Mouse (Mus musculus) hindbrain, embryonic 16.5 days (tissue): ENCODE results near the gene Kxd1. TPM values are rescaled to one million over a fixed set of nuclear protein-coding genes. Genes with fewer than 3 reads are reported as not detected.

Experiments used
- ATAC-seq: fragments of 200-750 bp; cut with Nextera tagmentation; 2 replicates; pipeline ENCODE4 v1.8.0; 2017; ENCODE audit warnings: moderate TSS enrichment, moderate library complexity
- H3K27ac ChIP-seq: fragments of 300-500 bp; sonication (generic); 2 replicates; pipeline ENCODE4 v1.5.1; 2014; ENCODE audit warnings: low read depth, mild to moderate bottlenecking, control low read depth, low read length, moderate library complexity
- H3K27me3 ChIP-seq: fragments of 300-500 bp; sonication (generic); replicated peaks from 2 replicates; pipeline ENCODE4 v1.6.1; 2014; ENCODE audit warnings: low read length; ENCODE audit not compliant: control insufficient read depth, insufficient read depth
- H3K36me3 ChIP-seq: fragments of 300-500 bp; sonication (generic); 2 replicates; pipeline ENCODE4 v1.6.1; 2014; ENCODE audit warnings: mild to moderate bottlenecking, low read length, moderate library complexity, mixed read lengths; ENCODE audit not compliant: control insufficient read depth, insufficient read depth
- H3K4me1 ChIP-seq: fragments of 300-500 bp; sonication (generic); 2 replicates; pipeline ENCODE4 v1.6.1; 2014; ENCODE audit warnings: low read depth, low read length; ENCODE audit not compliant: control insufficient read depth, insufficient read depth
- H3K4me2 ChIP-seq: fragments of 300-500 bp; sonication (generic); 2 replicates; pipeline ENCODE4 v1.6.1; 2014; ENCODE audit warnings: mild to moderate bottlenecking, low read length, control low read depth, moderate library complexity
- H3K4me3 ChIP-seq: fragments of 300-500 bp; sonication (generic); 2 replicates; pipeline ENCODE4 v1.5.1; 2014; ENCODE audit warnings: mild to moderate bottlenecking, low read length, control low read depth, moderate library complexity
- H3K9ac ChIP-seq: fragments of 300-500 bp; sonication (generic); 2 replicates; pipeline ENCODE4 v1.6.1; 2014; ENCODE audit warnings: low read depth, mild to moderate bottlenecking, control low read depth, low read length, moderate library complexity
- H3K9me3 ChIP-seq: fragments of 300-500 bp; sonication (generic); 2 replicates; pipeline ENCODE4 v1.6.1; 2014; ENCODE audit warnings: mild to moderate bottlenecking, low read length, moderate library complexity; ENCODE audit not compliant: control insufficient read depth
- WGBS: fragments of 180-500 bp; shearing (Covaris S2); extraction: QIAGEN DNeasy Blood & Tissue Kit; methylation state at CpG from one replicate; pipeline ENCODE4 v1.1.7; 2014; 5-methylcytosine and 5-hydroxymethylcytosine counted together
- polyA plus RNA-seq: library from polyadenylated mRNA; unstranded; fragments of >200 nt; fragmentation: Nextera tagmentation; extraction: Ambion mirVana; gene quantifications from 2 replicates; pipeline ENCODE4 v1.2.1, GENCODE M21; 2015

Kxd1 gene
- polyA plus RNA-seq, 1 experiment from 2014 or later, result 45.2 TPM

DNA sequence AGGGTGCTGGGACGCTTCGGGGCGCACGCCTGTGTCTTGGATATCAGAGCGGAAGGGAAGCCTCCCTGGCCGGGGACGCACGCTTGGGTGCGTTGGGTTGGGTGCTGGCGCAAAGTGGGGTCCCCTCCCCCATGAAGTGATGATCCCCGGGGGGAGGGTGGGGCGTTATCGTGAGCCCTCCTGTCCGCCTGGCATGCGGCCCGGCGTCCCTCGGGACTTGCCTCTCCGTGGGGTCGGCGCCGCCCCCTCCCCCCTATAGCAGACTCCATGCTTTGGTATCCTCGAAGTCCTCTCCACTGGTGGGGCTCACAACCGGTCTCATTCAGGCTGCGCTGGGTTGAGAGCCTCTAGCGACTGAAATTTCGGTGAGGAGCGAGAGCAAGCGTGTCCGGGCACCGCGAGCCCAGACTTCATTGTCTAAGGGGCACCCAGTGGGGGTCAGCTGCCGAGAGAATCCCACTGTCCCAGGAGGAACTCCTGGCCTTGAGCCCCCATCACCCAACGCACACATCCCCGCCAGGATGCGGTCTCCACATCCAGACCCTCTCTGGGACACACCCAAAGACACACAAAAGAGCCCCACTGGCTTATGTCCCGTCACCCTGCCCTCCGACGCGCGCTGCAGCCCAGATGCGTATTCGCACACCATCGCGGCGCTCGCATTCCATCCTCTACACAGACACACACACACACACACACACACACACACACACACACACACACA is 33.9 kb downstream of the Kxd1 start:
- ATAC-seq, result no peak
- Histone ChIP-seq H3K9ac (peak overlapping the region; percentile 33), H3K27ac (no peak overlapping the region), H3K9me3 (no peaks in the 10 kb centered on the region), H3K4me2 (peak overlapping the region; percentile 55), H3K4me1 (peaks cover 33% of the 10 kb centered on the region), H3K27me3 (peaks cover 82% of the 10 kb centered on the region), H3K36me3 (no peaks in the 10 kb centered on the region), H3K4me3 (peak overlapping the region; percentile 31)
- 2% methylated on average over 42 of the region's 47 CpGs for WGBS

DNA sequence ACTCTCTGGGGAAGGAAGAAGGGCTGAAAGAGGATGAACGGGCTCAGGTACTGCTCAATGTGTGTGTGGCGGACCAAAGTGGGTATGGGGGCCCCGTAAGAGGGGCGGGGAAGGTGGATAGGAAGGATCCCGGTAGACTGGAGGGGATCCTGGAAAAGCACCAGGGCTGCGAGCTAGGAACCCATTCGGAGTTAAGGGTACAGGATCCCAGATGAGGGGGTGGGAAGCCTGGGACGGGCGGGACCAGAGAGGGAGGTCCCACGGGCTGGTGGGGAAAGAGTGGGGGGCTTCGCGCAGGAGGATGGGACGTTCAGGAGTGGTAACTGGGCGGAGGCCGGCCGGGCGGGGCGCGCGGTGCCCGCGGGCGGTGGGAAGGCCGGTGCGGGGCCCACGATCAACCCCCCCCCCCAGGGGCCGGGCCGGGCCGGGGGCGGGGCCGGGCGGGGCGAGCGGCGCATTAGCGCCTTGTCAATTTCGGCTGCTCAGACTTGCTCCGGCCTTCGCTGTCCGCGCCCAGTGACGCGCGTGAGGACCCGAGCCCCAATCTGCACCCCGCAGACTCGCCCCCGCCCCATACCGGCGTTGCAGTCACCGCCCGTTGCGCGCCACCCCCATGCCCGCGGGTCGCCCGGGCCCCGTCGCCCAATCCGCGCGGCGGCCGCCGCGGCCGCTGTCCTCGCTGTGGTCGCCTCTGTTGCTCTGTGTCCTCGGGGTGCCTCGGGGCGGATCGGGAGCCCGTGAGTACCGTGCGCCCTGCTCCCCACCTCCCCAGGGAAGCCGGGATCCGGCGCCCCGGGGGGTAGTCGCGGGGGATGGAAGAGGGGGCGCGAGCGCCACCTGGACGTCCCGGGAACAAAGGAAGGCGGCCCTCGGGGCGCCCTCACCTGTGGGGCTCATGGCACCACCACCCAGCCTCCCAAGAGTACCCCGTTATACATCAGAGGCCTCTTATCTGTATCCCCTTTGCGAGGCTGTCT is 34.8 kb downstream of the Kxd1 start, which contains the start of gene Crlf1:
TSS of gene Crlf1 (plus strand) at position 495 of the 977 bp plus-strand sequence.
- H3K36me3 ChIP-seq, result no peaks in the 10 kb centered on the region
- WGBS, result under 1% methylated on average over 55 of the region's 93 CpGs
- peak within 1 kb of the TSS; percentile 55 for H3K4me2 ChIP-seq
- H3K9me3 ChIP-seq, result no peaks in the 10 kb centered on the region
- H3K4me3 ChIP-seq, result peak within 1 kb of the TSS; percentile 31
- peaks cover 41% of the 10 kb centered on the region for H3K4me1 ChIP-seq
- ATAC-seq, result no peak
- H3K27ac ChIP-seq, result no peak within 1 kb of the TSS
- H3K27me3 ChIP-seq, result peaks cover 80% of the 10 kb centered on the region
- peak within 1 kb of the TSS; percentile 33 for H3K9ac ChIP-seq

DNA sequence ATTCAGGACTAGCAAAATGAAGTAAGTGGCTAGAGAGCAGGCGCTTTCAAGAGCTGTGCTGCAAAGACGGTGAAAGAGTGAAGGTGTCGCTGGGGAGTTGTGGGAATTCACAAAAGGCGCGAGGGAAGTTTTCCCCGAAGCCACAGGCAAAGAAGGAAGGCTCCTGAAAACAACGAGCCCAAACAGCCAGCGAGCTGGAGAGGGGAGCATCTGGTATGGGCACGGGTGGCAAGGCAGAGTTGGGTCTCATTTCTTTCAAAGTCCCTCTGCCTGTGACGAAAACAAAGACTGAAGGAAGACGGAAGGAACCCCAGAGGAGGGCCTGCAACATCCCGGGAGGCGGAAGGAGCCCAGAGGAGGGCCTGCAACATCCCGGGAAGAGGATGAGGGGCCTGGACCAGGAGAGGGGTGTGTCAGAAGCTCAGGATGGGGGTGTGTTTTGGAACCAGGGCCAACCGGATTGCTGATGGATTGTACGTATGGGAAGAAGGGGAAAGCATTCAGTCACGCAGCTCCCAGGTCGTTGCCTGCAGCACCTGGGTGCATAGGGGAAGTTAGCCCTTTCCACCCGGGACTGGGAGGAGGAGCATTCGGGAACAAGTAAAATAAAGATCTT is 36.8 kb downstream of the Kxd1 start:
- Histone ChIP-seq H3K9ac (no peak overlapping the region), H3K27ac (no peak overlapping the region), H3K4me1 (peaks cover 50% of the 10 kb centered on the region), H3K27me3 (peaks cover 67% of the 10 kb centered on the region), H3K4me2 (no peak overlapping the region), H3K9me3 (no peaks in the 10 kb centered on the region), H3K4me3 (no peak overlapping the region), H3K36me3 (no peaks in the 10 kb centered on the region)
- WGBS, result 2% methylated on average over 20 of the region's 20 CpGs
- ATAC-seq, result no peak

DNA sequence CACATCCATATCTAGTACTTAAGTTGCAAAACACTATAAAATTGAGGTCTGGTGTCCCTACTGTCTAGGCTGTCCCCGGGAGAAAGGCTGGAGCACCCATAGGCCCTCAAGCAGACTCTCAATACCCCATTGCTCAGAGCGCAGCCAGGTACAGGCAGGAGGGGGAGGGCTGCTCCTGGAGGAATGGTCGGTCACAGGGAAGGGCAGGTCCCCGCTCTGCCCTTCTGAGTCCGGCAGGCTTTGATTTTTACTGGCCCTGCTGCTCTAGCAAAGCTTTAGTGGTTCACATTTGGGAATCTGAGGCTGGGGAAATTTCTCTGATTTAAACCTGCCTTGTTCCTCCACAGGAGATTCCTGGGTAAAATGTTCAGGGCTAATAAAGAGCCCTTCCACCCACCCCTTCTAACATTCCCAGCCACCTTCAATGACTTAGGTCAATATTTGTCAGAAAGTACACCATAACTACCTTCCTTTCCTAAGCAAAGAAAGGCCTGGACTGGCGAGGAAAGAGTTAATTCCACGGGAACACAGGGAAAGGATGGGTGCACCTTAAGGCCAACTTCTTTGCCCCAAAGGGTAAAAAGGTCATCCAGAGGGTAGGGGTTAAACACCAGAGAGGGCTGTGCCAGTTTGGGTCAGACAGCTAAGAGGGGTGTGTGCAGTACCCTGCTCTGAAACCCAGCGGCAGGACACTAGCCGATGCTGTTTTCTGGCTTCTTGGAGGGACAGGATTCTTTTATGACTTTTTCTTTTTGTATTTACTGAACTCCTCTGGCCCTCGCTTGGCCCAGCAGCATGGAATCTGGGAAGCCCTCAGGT is 37.5 kb downstream of the Kxd1 start:
- no peak overlapping the region for H3K9ac ChIP-seq
- no peak overlapping the region for H3K27ac ChIP-seq
- H3K4me2 ChIP-seq, result no peak overlapping the region
- no peak for ATAC-seq
- peaks cover 48% of the 10 kb centered on the region for H3K4me1 ChIP-seq
- H3K9me3 ChIP-seq, result no peaks in the 10 kb centered on the region
- H3K27me3 ChIP-seq, result peaks cover 60% of the 10 kb centered on the region
- H3K36me3 ChIP-seq, result no peaks in the 10 kb centered on the region
- H3K4me3 ChIP-seq, result no peak overlapping the region
- 6% methylated on average over 10 of the region's 10 CpGs for WGBS

DNA sequence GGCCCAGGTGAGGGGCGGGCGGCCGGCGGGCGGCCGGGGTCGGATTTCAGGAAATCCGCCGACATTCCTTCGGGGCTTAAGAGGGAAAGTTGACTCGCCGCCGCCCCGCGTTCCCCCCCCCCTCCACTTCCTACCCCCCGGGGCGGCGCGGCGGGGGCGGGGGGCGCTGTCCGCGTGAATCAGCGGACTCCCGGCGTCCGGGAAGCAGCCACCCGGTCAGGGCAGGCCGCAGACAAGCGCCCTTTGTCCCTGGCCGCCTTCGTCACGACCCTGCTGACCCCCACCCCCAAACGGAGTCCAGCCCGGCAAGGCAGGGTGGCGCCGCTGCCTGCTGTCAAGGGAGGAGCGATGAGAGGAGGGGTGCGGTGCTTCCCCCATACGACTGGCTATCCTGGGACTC is 38.2 kb downstream of the Kxd1 start:
- H3K27me3 ChIP-seq, result peaks cover 58% of the 10 kb centered on the region
- H3K4me3 ChIP-seq, result 0 out of 2 replicates have a peak overlapping the region, but pooled peaks have one; percentile 13
- ATAC-seq, result no peak
- H3K9ac ChIP-seq, result peak overlapping the region; percentile 36; the same call in 1 of the 2 replicates
- no peaks in the 10 kb centered on the region for H3K36me3 ChIP-seq
- no peaks in the 10 kb centered on the region for H3K9me3 ChIP-seq
- no peak overlapping the region; the same call in 1 of the 2 replicates for H3K4me2 ChIP-seq
- H3K4me1 ChIP-seq, result peaks cover 43% of the 10 kb centered on the region
- no peak overlapping the region for H3K27ac ChIP-seq
- WGBS, result under 1% methylated on average over 27 of the region's 41 CpGs

DNA sequence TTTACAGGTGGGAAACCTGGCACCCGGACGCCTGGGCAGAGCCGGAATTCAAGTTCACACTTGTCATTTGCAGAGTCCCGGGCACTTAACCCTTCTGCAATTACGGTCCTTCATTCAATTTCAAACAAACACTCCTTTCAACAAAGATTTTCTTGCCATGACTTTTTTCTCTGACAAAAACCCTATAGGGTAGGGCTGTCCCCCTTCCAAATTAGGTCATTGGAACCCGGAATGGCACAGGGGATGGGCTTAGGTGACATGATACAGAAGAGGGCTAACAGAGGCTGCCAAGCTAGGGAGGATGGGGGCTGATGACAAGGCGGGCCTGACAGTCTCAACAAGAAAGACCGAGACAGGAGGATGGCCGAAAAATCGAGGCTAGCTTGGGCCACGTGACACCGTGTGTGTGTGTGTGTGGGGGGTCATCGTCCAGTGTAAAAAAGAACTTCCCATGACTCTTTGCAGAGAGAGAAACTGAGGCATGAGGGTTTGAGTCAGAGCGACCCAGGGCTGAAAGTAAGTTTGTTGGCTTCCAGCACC is 38.8 kb downstream of the Kxd1 start:
- Histone ChIP-seq H3K4me2 (no peak overlapping the region; the same call in 1 of the 2 replicates), H3K9ac (no peak overlapping the region), H3K4me3 (peak overlapping the region; percentile 13; the same call in 1 of the 2 replicates), H3K4me1 (peaks cover 39% of the 10 kb centered on the region), H3K36me3 (peaks cover 4% of the 10 kb centered on the region; the same call in 1 of the 2 replicates), H3K9me3 (no peaks in the 10 kb centered on the region), H3K27me3 (peaks cover 58% of the 10 kb centered on the region), H3K27ac (no peak overlapping the region)
- no peak for ATAC-seq
- 5% methylated on average over 14 of the region's 14 CpGs for WGBS

DNA sequence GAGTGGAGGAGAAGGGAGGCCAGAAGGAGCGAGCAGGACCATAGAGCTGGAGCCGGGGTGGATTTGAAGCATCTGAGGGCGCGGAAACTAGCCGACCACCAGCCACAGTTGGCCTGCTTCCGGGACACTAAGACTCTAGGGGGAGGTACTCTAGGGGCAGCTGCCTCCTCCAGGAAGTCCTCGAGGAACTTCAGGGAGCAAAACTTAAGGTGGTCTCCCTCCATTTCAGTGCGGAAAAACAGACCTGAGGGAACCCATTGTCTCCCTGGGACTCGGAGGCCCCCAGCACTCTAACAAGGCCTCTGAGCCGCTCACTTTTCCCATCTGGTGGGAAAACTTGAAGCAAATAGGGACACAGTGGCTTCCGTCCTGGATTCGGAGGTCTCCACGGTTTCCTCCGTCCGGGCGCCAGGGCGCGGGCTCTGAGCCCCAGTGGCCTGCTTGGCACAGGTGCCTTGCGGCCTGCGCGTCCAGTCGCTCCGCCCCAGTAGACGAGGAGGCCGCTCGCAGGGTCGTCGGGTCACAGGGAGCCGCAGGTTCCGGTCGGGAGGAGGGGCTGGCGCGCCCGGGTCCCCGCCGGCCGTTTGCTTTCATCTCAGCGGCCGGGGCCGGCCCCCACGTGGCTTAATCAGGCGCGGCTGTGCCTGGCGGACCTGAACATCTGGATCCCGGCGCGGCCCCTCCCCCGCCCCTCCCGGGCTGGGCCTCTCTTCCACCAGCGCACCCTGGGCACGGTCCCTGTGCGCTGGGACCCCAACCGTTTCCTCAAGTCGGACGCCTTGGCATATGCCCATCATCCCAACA is 39.6 kb downstream of the Kxd1 start:
- no peak for ATAC-seq
- WGBS, result 2% methylated on average over 50 of the region's 55 CpGs

More for the DNA sequence above, 39.6 kb downstream of the Kxd1 start:
- peaks cover 53% of the 10 kb centered on the region for H3K27me3 ChIP-seq
- peak overlapping the region; percentile 32 for H3K4me3 ChIP-seq
- peak overlapping the region; percentile 54 for H3K9ac ChIP-seq
- peaks cover 6% of the 10 kb centered on the region; the same call in 1 of the 2 replicates for H3K36me3 ChIP-seq
- H3K4me2 ChIP-seq, result peak overlapping the region; percentile 72
- H3K4me1 ChIP-seq, result peaks cover 31% of the 10 kb centered on the region
- H3K27ac ChIP-seq, result no peak overlapping the region
- no peaks in the 10 kb centered on the region for H3K9me3 ChIP-seq
